Mouse (Mus musculus) megakaryocyte, embryonic 14.5 days (primary cell): ENCODE measurements at regions not wholly inside any gene's neighbourhood (a gene's known extent, or its start where the extent isn't known, plus 50 kb on each side); places are given as distances from the start of the nearest gene placed in this dataset.

Source experiments
- FLI1 ChIP-seq: IDR thresholded peaks from 2 replicates; pipeline ENCODE4 v1.6.1; 2012; ENCODE audit warnings: low read length, inconsistent platforms, mixed read lengths
- GATA1 ChIP-seq: IDR thresholded peaks from 3 replicates; pipeline ENCODE4 v1.6.1; 2012; ENCODE audit warnings: mixed read lengths, low read length, inconsistent platforms, borderline replicate concordance

DNA sequence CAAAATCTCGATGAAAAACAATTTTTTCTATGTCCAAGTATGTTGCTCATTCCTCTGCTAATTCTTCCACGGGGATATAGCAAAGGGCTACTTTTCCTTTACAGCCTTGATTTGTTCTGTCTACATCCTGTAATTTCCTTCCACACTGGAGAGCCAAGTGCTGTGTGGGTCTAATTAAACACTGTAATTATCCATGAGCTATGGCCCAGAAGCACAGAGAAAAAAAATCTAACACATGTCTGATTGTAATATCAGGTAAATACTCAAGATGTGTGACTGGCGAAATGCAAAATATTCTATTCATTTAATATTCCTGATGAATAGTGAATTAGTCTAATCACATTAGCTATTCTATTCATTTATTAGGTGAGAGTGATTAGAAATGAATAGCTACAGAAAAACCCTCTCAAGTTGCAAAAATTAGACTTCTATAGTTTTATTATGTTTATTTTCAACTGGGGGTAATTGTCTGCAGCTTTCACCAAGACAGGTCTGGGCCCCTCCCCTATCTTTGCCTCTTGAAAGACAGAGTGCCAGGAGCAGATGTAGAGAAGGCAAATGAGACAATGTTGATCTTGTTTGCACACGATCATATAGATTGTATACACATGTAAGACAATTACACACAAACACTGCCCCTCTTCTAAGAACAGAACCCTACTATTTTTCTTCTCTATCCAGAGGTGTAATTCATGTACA lies 274.3 kb downstream of the Sorl1 start:
- TF ChIP-seq GATA1 (no peak), FLI1 (no peak)
